Mouse (Mus musculus): ENCODE results near the gene Zfp831.

Gene Zfp831

GRCm38 (mm10) chr2:174735270-174735669, 91.9 kb downstream of the Zfp831 start:
- DNase-seq, result no peak

GRCm38 (mm10) chr2:174747182-174747581, 103.8 kb downstream of the Zfp831 start:
- DNase-seq, result no peak

- no peak for DNase-seq
Observed at GRCm38 (mm10) chr2:174748381-174748780, 105.0 kb downstream of the Zfp831 start.

- DNase-seq, result no peak
Observed at GRCm38 (mm10) chr2:174753197-174753596, 109.9 kb downstream of the Zfp831 start.

- no peak for DNase-seq
Observed at GRCm38 (mm10) chr2:174754231-174754630, 110.9 kb downstream of the Zfp831 start.

- no peak for DNase-seq
Observed at GRCm38 (mm10) chr2:174759189-174759588, 115.9 kb downstream of the Zfp831 start.
